Mouse (Mus musculus) midbrain, embryonic 11.5 days (tissue): Measurements from ENCODE around the gene Prss46. TPM values are rescaled to one million over a fixed set of nuclear protein-coding genes. Genes with fewer than 3 reads are reported as not detected.

Source experiments
- ATAC-seq: fragments of 200-750 bp; cut with Nextera tagmentation; 2 replicates; pipeline ENCODE4 v1.8.0; 2017; ENCODE audit warnings: moderate TSS enrichment, moderate library complexity; ENCODE audit not compliant: low FRiP score
- DNase-seq: peaks from one replicate; pipeline ENCODE4 v3.0.0; 2015; ENCODE audit warnings: low spot score; ENCODE audit errors: missing footprints
- H3K27ac ChIP-seq: fragments of 300-500 bp; sonication (generic); 2 replicates; pipeline ENCODE4 v1.5.1; 2014; ENCODE audit warnings: low read depth, low read length
- H3K27me3 ChIP-seq: fragments of 300-500 bp; sonication (generic); 2 replicates; pipeline ENCODE4 v1.6.1; 2014; ENCODE audit warnings: mild to moderate bottlenecking, low read length, moderate library complexity, mixed read lengths; ENCODE audit not compliant: control insufficient read depth, insufficient read depth
- H3K36me3 ChIP-seq: fragments of 300-500 bp; sonication (generic); 2 replicates; pipeline ENCODE4 v1.6.1; 2014; ENCODE audit warnings: mild to moderate bottlenecking, low read length, moderate library complexity, mixed read lengths; ENCODE audit not compliant: control insufficient read depth, insufficient read depth
- H3K4me1 ChIP-seq: fragments of 300-500 bp; sonication (generic); 2 replicates; pipeline ENCODE4 v1.6.1; 2014; ENCODE audit warnings: low read length; ENCODE audit not compliant: control insufficient read depth, insufficient read depth
- H3K4me2 ChIP-seq: fragments of 300-500 bp; sonication (generic); 2 replicates; pipeline ENCODE4 v1.6.1; 2014; ENCODE audit warnings: mild to moderate bottlenecking, moderate library complexity
- H3K4me3 ChIP-seq: fragments of 300-500 bp; sonication (generic); 2 replicates; pipeline ENCODE4 v1.5.1; 2014; ENCODE audit warnings: low read depth, low read length
- H3K9ac ChIP-seq: fragments of 300-500 bp; sonication (generic); 2 replicates; pipeline ENCODE4 v1.6.1; 2014; ENCODE audit warnings: low read length
- H3K9me3 ChIP-seq: fragments of 300-500 bp; sonication (generic); 2 replicates; pipeline ENCODE4 v1.6.1; 2016; ENCODE audit warnings: low read length; ENCODE audit not compliant: control insufficient read depth
- WGBS: fragments of 180-500 bp; shearing (Covaris S2); extraction: QIAGEN DNeasy Blood & Tissue Kit; methylation state at CpG from one replicate; pipeline ENCODE4 v1.1.7; 2014; 5-methylcytosine and 5-hydroxymethylcytosine counted together
- polyA plus RNA-seq: library from polyadenylated mRNA; unstranded; fragments of >200 nt; fragmentation: Nextera tagmentation; extraction: Ambion mirVana; gene quantifications from 2 replicates; pipeline ENCODE4 v1.2.1, GENCODE M21; 2014

Prss46 gene
- polyA plus RNA-seq, 1 experiment from 2014 or later: 0.11 TPM

DNA sequence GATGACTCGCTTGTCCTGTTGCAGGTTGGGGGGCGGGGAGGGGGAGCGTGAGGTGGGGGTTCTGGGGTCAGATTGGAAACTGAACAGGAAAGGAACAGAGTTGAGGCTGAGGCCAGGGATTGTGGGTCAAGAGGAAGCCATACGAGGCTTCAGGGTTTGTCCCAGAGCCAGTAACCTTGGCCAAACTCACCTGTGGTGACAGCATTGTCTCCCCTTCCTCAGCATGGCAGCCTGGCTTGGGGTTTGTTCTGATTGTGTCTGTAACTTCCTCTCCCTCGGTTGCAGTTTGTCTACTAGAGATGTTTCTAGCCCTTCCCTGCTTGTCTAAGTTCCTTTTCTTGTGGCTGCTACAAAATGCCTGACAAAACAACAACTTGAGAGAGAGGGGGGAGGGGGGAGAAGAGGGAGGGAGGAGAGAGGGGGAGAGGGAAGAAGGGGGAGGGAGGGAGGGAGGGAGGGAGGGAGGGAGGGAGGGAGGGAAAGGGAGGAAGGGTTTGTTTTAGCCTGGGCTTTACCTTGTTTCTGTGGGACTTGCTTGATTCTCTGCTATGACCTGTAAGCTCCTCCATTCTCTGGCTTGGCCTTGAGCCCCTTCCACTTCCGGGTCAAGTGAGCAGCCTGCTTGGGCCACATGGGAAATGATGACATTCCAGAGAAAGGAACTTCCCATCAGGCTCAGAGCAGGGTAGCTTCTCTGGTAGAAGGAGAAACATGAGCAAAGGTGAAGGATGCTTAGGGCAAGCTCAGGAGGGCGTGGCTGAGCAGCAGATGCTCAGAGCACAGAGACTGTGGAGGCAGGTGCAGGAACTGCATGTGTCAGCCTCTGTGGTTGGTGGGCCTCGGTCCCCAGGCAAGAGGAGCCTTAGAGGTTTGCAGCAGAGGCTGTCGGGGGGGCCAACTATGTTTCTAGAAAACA, 43.3 kb downstream of the Prss46 start:
- Histone ChIP-seq H3K9ac (no peak overlapping the region), H3K4me3 (no peak overlapping the region), H3K4me1 (no peaks in the 10 kb centered on the region), H3K36me3 (no peaks in the 10 kb centered on the region), H3K4me2 (no peak overlapping the region), H3K27ac (no peak overlapping the region), H3K9me3 (no peaks in the 10 kb centered on the region), H3K27me3 (no peaks in the 10 kb centered on the region)
- no peak for DNase-seq
- no peak for ATAC-seq
- WGBS: 65% methylated on average over 9 of the region's 9 CpGs

DNA sequence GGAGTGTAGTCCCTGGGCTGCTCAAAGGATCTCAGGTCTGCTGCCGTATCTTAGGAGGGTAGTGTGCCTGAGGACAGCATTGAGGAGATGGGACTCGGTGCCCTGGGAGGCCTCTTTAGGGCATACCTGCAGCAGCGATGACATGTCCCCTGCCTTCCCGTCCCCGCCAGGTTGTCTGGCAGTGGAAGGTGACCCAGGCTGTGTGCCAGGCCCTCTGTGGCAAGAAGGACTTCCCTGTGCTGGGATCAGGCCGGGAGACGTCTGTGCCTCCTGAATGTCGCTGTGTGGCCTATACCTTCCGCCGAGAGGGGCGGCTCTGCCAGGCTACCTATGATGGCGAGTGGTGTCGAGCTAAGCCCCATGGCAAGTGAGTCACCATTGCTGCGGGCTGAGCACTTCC, 44.6 kb downstream of the Prss46 start:
- H3K4me1 ChIP-seq: no peaks in the 10 kb centered on the region
- H3K27ac ChIP-seq: no peak overlapping the region
- no peaks in the 10 kb centered on the region for H3K9me3 ChIP-seq
- ATAC-seq (no peak), DNase-seq (no peak)
- H3K27me3 ChIP-seq: no peaks in the 10 kb centered on the region
- no peak overlapping the region for H3K9ac ChIP-seq
- H3K36me3 ChIP-seq: no peaks in the 10 kb centered on the region
- H3K4me3 ChIP-seq: no peak overlapping the region
- H3K4me2 ChIP-seq: no peak overlapping the region
- 89% methylated on average over 14 of the region's 14 CpGs for WGBS

DNA sequence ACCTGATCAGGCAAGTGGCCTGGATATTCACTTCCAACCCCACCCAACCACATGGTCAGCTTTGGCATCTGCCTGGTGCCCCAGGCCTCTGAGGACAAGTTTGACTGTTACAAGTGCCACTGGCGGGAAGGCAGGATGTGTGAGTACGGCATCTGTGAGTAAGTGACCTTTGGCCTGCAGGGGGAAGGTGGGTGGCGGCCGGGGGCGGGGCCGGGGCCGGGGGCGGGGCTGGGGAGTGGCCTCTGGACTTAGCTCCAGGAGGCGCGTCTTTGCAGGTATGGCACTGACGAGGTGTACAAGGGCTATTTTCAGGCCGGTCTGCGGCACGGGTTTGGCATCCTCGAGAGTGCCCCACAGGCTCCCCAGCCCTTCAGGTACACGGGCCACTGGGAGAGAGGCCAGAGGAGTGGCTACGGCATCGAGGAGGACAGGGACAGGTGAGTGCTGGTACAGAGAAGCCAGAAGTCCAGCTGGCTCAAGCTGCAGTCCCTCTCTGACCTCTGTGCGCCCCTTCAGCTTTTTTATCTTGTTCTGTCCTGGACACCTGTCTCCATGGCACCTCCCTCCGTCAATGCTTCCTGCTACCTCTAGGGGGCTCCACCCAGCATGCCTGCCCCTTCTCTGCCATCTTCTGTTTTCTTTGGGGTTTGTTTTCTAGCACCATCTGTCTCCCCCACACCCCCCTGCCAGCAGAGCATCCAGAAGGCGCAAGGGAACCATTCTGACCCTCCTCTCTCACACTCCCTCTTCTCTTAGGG, 45.9 kb downstream of the Prss46 start:
- Histone ChIP-seq H3K9me3 (no peaks in the 10 kb centered on the region), H3K36me3 (no peaks in the 10 kb centered on the region), H3K4me1 (no peaks in the 10 kb centered on the region), H3K4me3 (no peak overlapping the region), H3K4me2 (no peak overlapping the region), H3K27me3 (no peaks in the 10 kb centered on the region), H3K27ac (no peak overlapping the region), H3K9ac (no peak overlapping the region)
- DNase-seq: no peak
- WGBS: 15% methylated on average over 21 of the region's 21 CpGs
- 0 out of 2 replicates have a peak, but pooled peaks have one; percentile 25 for ATAC-seq

- H3K27me3 ChIP-seq: no peaks in the 10 kb centered on the region
- 87% methylated on average over 12 of the region's 12 CpGs for WGBS
- H3K9ac ChIP-seq: no peak overlapping the region
- no peak overlapping the region for H3K27ac ChIP-seq
- H3K36me3 ChIP-seq: no peaks in the 10 kb centered on the region
- H3K4me3 ChIP-seq: no peak overlapping the region
- no peaks in the 10 kb centered on the region for H3K9me3 ChIP-seq
- ATAC-seq (no peak), DNase-seq (no peak)
- no peak overlapping the region for H3K4me2 ChIP-seq
- no peaks in the 10 kb centered on the region for H3K4me1 ChIP-seq
These were observed 46.9 kb downstream of the Prss46 start for GRCm38 (mm10) chr9:110891077-110891828.

DNA sequence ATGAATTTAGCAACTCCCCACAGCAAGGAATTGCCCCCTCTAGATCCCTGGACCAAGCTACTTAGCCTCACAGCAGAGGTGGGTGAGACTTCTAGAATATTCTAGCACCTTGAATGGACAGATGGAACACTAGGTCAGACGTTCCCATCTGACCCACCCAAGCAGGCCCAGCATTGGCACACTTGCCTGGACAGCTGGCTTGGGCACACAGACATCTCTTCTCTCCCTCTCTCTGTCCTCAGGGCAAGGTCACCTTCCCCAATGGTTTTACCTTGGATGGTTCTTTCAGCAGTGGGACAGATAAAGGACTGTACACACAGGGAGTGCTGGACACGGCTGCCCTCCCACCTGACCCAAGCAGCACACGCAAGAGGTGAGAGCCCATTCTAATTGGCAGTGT, 48.2 kb downstream of the Prss46 start:
- Histone ChIP-seq H3K4me2 (no peak overlapping the region), H3K4me1 (no peaks in the 10 kb centered on the region), H3K27ac (no peak overlapping the region), H3K9me3 (no peaks in the 10 kb centered on the region), H3K27me3 (no peaks in the 10 kb centered on the region), H3K4me3 (no peak overlapping the region), H3K36me3 (no peaks in the 10 kb centered on the region), H3K9ac (no peak overlapping the region)
- ATAC-seq (no peak), DNase-seq (no peak)
- 78% methylated on average over 3 of the region's 3 CpGs for WGBS

- Histone ChIP-seq H3K36me3 (no peaks in the 10 kb centered on the region), H3K9me3 (no peaks in the 10 kb centered on the region), H3K27me3 (no peaks in the 10 kb centered on the region), H3K9ac (no peak overlapping the region), H3K4me3 (no peak overlapping the region), H3K27ac (no peak overlapping the region), H3K4me2 (no peak overlapping the region), H3K4me1 (no peaks in the 10 kb centered on the region)
- 57% methylated on average over 10 of the region's 10 CpGs for WGBS
- DNase-seq: no peak
- ATAC-seq: no peak
These were observed 49.1 kb downstream of the Prss46 start for GRCm38 (mm10) chr9:110893429-110893828.

GRCm38 (mm10) chr9:110895507-110895906, 51.2 kb downstream of the Prss46 start:
- no peak overlapping the region for H3K27ac ChIP-seq
- 60% methylated on average over 5 of the region's 5 CpGs for WGBS
- no peak overlapping the region for H3K9ac ChIP-seq
- no peaks in the 10 kb centered on the region for H3K9me3 ChIP-seq
- H3K4me1 ChIP-seq: no peaks in the 10 kb centered on the region
- no peak overlapping the region for H3K4me3 ChIP-seq
- DNase-seq (no peak), ATAC-seq (no peak)
- no peaks in the 10 kb centered on the region for H3K36me3 ChIP-seq
- no peak overlapping the region for H3K4me2 ChIP-seq
- no peaks in the 10 kb centered on the region for H3K27me3 ChIP-seq

GRCm38 (mm10) chr9:110895994-110896393, 51.7 kb downstream of the Prss46 start:
- DNase-seq: no peak
- H3K27me3 ChIP-seq: no peaks in the 10 kb centered on the region
- no peaks in the 10 kb centered on the region for H3K36me3 ChIP-seq
- no peak overlapping the region for H3K4me3 ChIP-seq
- H3K27ac ChIP-seq: no peak overlapping the region
- H3K4me2 ChIP-seq: peak overlapping the region; percentile 25
- no peaks in the 10 kb centered on the region for H3K4me1 ChIP-seq
- ATAC-seq: peak; percentile 33; the same call in 1 of the 2 replicates
- 19% methylated on average over 7 of the region's 7 CpGs for WGBS
- no peaks in the 10 kb centered on the region for H3K9me3 ChIP-seq
- no peak overlapping the region for H3K9ac ChIP-seq
